ENCODE assay signal across 15 mouse cellular contexts in genomic region chrX:134163484-134163883, GRCm38 (mm10). TPM values are rescaled to one million over a fixed set of nuclear protein-coding genes. Genes with fewer than 3 reads are reported as not detected.
A peak's percentile ranks its signal among the peaks of the same experiment; 100 is the strongest.
DNase-seq lines count a peak whose midpoint lies in the region; ATAC-seq and TF ChIP-seq lines count a peak whose summit lies in the region.
"Had no signal": no experiment of that assay in that cellular context is flagged by ENCODE, and none has a peak within 500 bp of the region (broad histone marks: within the 10 kb centered on the region; RNA-seq: fewer than 3 reads in every experiment).

No protein-coding gene starts in this region.

- no peak for TF ChIP-seq CTCF in G1E (IDR thresholded peaks at IDR 0.05; ENCODE audit: low read depth, low read length)

- no peaks in the 10 kb centered on the region for H3K9me3 ChIP-seq in liver, embryonic 11.5 days (ENCODE audit: control insufficient read depth, low read length)
- H3K9me3 ChIP-seq in G1E (replicated peaks): no peaks in the 10 kb centered on the region
- no peaks in the 10 kb centered on the region for H3K9me3 ChIP-seq in midbrain, embryonic 12.5 days
- H3K9me3 ChIP-seq: liver, embryonic 13.5 days had no signal

- ATAC-seq in CD4-positive, CD25-positive, alpha-beta regulatory T cell, adult 4 months: no peak
- no peak for ATAC-seq in liver, embryonic 11.5 days (replicated peaks; ENCODE audit: low FRiP score)
- no peak for ATAC-seq in G1E (ENCODE audit: extremely low read depth, insufficient number of reproducible peaks, low FRiP score, poor library complexity, severe bottlenecking)
- no peak for ATAC-seq in midbrain, embryonic 12.5 days (ENCODE audit: low FRiP score, low read depth)

- H3K4me2 ChIP-seq in liver, embryonic 11.5 days: no peak overlapping the region
- H3K4me2 ChIP-seq in midbrain, embryonic 12.5 days (replicated peaks): peak overlapping the region; percentile 52; the same call in 1 of the 2 replicates
- H3K4me2 ChIP-seq: liver, embryonic 13.5 days had no signal

- peak; percentile 2 for DNase-seq in CD4-positive, CD25-positive, alpha-beta regulatory T cell, adult 2 months (ENCODE audit: low read depth, low spot score)
- peak; percentile 2 for DNase-seq in liver
- no peak for DNase-seq in liver, embryonic 11.5 days (ENCODE audit: low spot score)
- DNase-seq in G1E (ENCODE audit: low spot score): peak; percentile 4
- no peak for DNase-seq in right cerebral cortex, adult 2 months (ENCODE audit: low spot score in 2 of 2)
- no peak for DNase-seq in retina, postnatal 1 day
- DNase-seq: gastrocnemius, postnatal 10 days; heart, postnatal 4 days; kidney, adult 2 months; liver, embryonic 13.5 days had no signal

- no peak overlapping the region for H3K9ac ChIP-seq in liver, embryonic 11.5 days (ENCODE audit: low read depth, low read length)
- no peak overlapping the region for H3K9ac ChIP-seq in midbrain, embryonic 12.5 days (replicated peaks)
- H3K9ac ChIP-seq: liver, embryonic 13.5 days had no signal

- no peaks in the 10 kb centered on the region for H3K4me1 ChIP-seq in liver, embryonic 11.5 days (replicated peaks; ENCODE audit: control insufficient read depth, insufficient read depth, low read length)
- H3K4me1 ChIP-seq in G1E (ENCODE audit: insufficient read depth, low read depth, low read length): peaks cover 22% of the 10 kb centered on the region
- H3K4me1 ChIP-seq in midbrain, embryonic 12.5 days: no peaks in the 10 kb centered on the region
- H3K4me1 ChIP-seq: liver, embryonic 13.5 days had no signal

- H3K4me3 ChIP-seq in liver, embryonic 11.5 days (ENCODE audit: low read depth, low read length): no peak overlapping the region
- no peak overlapping the region for H3K4me3 ChIP-seq in G1E (ENCODE audit: low read depth, low read length)
- H3K4me3 ChIP-seq in midbrain, embryonic 12.5 days: no peak overlapping the region
- H3K4me3 ChIP-seq: liver, embryonic 13.5 days had no signal

- H3K36me3 ChIP-seq in liver, embryonic 11.5 days (ENCODE audit: control insufficient read depth, insufficient read depth, low read length): no peaks in the 10 kb centered on the region
- H3K36me3 ChIP-seq in G1E (replicated peaks): no peaks in the 10 kb centered on the region
- no peaks in the 10 kb centered on the region for H3K36me3 ChIP-seq in midbrain, embryonic 12.5 days
- H3K36me3 ChIP-seq: liver, embryonic 13.5 days had no signal

- WGBS in liver, embryonic 11.5 days: 37% methylated on average over 4 of the region's 4 CpGs
- WGBS in midbrain, embryonic 12.5 days: 56% methylated on average over 4 of the region's 4 CpGs

- H3K27me3 ChIP-seq in liver, embryonic 11.5 days (replicated peaks; ENCODE audit: control insufficient read depth, insufficient read depth, low read length): peaks cover 14% of the 10 kb centered on the region
- H3K27me3 ChIP-seq in G1E (ENCODE audit: insufficient read depth, low read length): peaks cover 9% of the 10 kb centered on the region
- peaks cover 33% of the 10 kb centered on the region for H3K27me3 ChIP-seq in midbrain, embryonic 12.5 days

- no peak overlapping the region for H3K27ac ChIP-seq in liver, embryonic 11.5 days (ENCODE audit: low read depth, low read length)
- H3K27ac ChIP-seq in midbrain, embryonic 12.5 days (replicated peaks): no peak overlapping the region
- H3K27ac ChIP-seq: liver, embryonic 13.5 days had no signal

RNA-seq across cellular contexts. Expression of gene Xkrx, which starts 1.6 kb away (rescaled TPM):
- 1 to 10 TPM in 1 of 2 experiments, under 1 TPM in 1; 0.77 to 2.6 TPM for polyA plus RNA-seq in CD4-positive, CD25-positive, alpha-beta regulatory T cell, adult 4 months (2017; shearing (Covaris generic))
- polyA plus RNA-seq in liver, embryonic 11.5 days (2014; fragmentation: Nextera tagmentation; extraction: Ambion mirVana): 0.06 TPM in 1 of 2 replicates, not detected in the other
- total RNA-seq in G1E (2014; fragmentation: Nextera tagmentation) (0.30 and 1.2 TPM in 2 replicates), G1E (2017) (0.17 and 0.22 TPM in 2 replicates)
- polyA plus RNA-seq in G1E (2012): not detected in 2 replicates
- 0.06 TPM in 1 of 2 replicates, not detected in the other for polyA plus RNA-seq in midbrain, embryonic 12.5 days (2016; fragmentation: Nextera tagmentation; extraction: Ambion mirVana)
- polyA plus RNA-seq: neural tube, embryonic 11.5 days had no signal

RNA-seq across cellular contexts. Expression of gene Arl13a, which starts 23.8 kb away (rescaled TPM):
- polyA plus RNA-seq in CD4-positive, CD25-positive, alpha-beta regulatory T cell, adult 4 months (2017; shearing (Covaris generic)): not detected
- not detected in 2 replicates for polyA plus RNA-seq in liver, embryonic 11.5 days (2014; fragmentation: Nextera tagmentation; extraction: Ambion mirVana)
- not detected in 2 replicates for total RNA-seq in G1E (2014; fragmentation: Nextera tagmentation)
- not detected in 2 replicates for total RNA-seq in G1E (2017)
- polyA plus RNA-seq in G1E (2012): not detected in 2 replicates
- not detected in 2 replicates for polyA plus RNA-seq in midbrain, embryonic 12.5 days (2016; fragmentation: Nextera tagmentation; extraction: Ambion mirVana)
- total RNA-seq: gastrocnemius, postnatal 10 days; heart, postnatal 4 days; layer of hippocampus, postnatal 14 days had no signal
- polyA plus RNA-seq: kidney, adult 2 months; liver, embryonic 13.5 days; neural tube, embryonic 11.5 days; small intestine, adult 2 months had no signal

RNA-seq across cellular contexts. Expression of gene Nox1, which starts 58.3 kb away (rescaled TPM):
- polyA plus RNA-seq in CD4-positive, CD25-positive, alpha-beta regulatory T cell, adult 4 months (2017; shearing (Covaris generic)): 1 to 10 TPM; 1.4 to 1.6 TPM
- polyA plus RNA-seq in liver, embryonic 11.5 days (2014; fragmentation: Nextera tagmentation; extraction: Ambion mirVana): 0.07 and 0.34 TPM in 2 replicates
- total RNA-seq in G1E (2014; fragmentation: Nextera tagmentation): not detected in 2 replicates
- total RNA-seq in G1E (2017): 0.16 and 0.23 TPM in 2 replicates
- polyA plus RNA-seq in G1E (2012): not detected in 2 replicates
- polyA plus RNA-seq in midbrain, embryonic 12.5 days (2016; fragmentation: Nextera tagmentation; extraction: Ambion mirVana): 0.10 TPM in 1 of 2 replicates, not detected in the other
- total RNA-seq: layer of hippocampus, postnatal 14 days had no signal
- polyA plus RNA-seq: liver, embryonic 13.5 days; neural tube, embryonic 11.5 days had no signal

Comparison
In these comparisons a context has a peak if more than half of its experiments do, and no peak if none do; other contexts are left out.
1. DNase-seq: peak in CD4-positive, CD25-positive, alpha-beta regulatory T cell, adult 2 months (single experiment), liver (single experiment) and G1E (single experiment); none in liver, embryonic 11.5 days (single experiment), right cerebral cortex, adult 2 months (0 of 2) and retina, postnatal 1 day (single experiment).